Mouse (Mus musculus) left cerebral cortex, adult 9 months (tissue): Measurements from ENCODE around the gene Mms19.

Experiments used
- DNase-seq, 2 experiments: peaks; one replicate each; pipeline ENCODE4 v3.0.0; 2022; ENCODE audit warnings: low spot score in 2 of 2

Mms19 gene

GRCm38 (mm10) chr19:41900495-41901090 is 80.4 kb downstream of the Mms19 start:
- DNase-seq = no peak

- no peak for DNase-seq
These were observed 82.1 kb downstream of the Mms19 start for GRCm38 (mm10) chr19:41898860-41899259.

DNA sequence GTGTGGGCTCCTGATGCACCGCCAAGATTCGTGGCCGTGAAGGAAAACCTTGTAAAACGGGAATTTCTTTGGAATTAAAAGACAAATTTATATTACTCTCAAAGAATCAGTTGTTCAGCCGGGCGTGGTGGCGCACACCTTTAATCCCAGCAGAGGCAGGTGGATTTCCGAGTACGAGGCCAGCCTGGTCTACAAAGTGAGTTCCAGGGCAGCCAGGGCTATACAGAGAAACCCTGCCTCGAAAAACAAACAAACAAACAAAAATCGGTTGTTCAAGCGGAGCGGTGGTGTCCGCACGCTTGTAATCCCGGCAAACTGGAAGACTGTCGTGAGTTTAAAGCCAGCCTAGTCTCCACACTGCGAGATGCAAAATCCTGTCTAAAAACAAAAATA is 84.6 kb downstream of the Mms19 start:
- no peak for DNase-seq

GRCm38 (mm10) chr19:41895460-41896318 is 85.3 kb downstream of the Mms19 start, which contains the start of gene Rrp12:
TSS of gene Rrp12 (minus strand) at chr19:41896173.
- peak; percentile 84 to 88 for DNase-seq

DNA sequence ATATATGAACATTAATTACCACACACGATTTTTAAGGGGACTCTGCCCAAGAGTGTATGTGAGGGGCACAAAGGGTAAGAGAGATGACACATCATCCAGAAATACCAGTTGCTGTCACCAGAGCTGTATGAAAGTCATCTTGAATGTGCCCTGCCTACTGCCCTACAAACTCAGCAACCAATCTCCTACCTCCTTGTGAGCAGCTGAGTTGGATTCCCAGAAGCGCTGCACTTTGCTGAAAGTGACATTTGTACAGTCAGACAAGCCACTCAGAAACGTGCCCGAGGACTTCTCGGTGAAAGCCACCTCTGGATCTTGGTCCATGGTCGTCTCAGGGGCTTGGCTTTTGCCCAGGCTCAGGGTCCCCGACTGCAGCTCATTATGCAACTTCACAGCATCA is 86.0 kb downstream of the Mms19 start:
- DNase-seq = no peak
